Mouse (Mus musculus) forebrain, embryonic 14.5 days (tissue): ENCODE measurements around the gene Fmc1. TPM values are rescaled to one million over a fixed set of nuclear protein-coding genes. Genes with fewer than 3 reads are reported as not detected.
A peak's percentile ranks its signal among the peaks of the same experiment; 100 is the strongest.

Experiments used
- ATAC-seq: fragments of 200-750 bp; cut with Nextera tagmentation; 2 replicates; pipeline ENCODE4 v1.8.0; 2017; ENCODE audit warnings: mild to moderate bottlenecking, moderate library complexity
- DNase-seq: peaks from one replicate; pipeline ENCODE4 v3.0.0-alpha.2; 2015; ENCODE audit warnings: low spot score
- H3K27ac ChIP-seq: fragments of 300-500 bp; sonication (generic); 2 replicates; pipeline ENCODE4 v1.5.1; 2014; ENCODE audit warnings: low read depth, mild to moderate bottlenecking, control low read depth, low read length, moderate library complexity
- H3K27me3 ChIP-seq: fragments of 300-500 bp; sonication (generic); replicated peaks from 2 replicates; pipeline ENCODE4 v1.6.1; 2014; ENCODE audit warnings: low read length, control low read depth, mixed read lengths; ENCODE audit not compliant: control insufficient read depth, insufficient read depth
- H3K36me3 ChIP-seq: fragments of 300-500 bp; sonication (generic); 2 replicates; pipeline ENCODE4 v1.6.1; 2014; ENCODE audit warnings: low read length, control low read depth; ENCODE audit not compliant: control insufficient read depth, insufficient read depth
- H3K4me1 ChIP-seq: fragments of 300-500 bp; sonication (generic); 2 replicates; pipeline ENCODE4 v1.6.1; 2014; ENCODE audit warnings: antibody characterized with exemption, low read length, control low read depth; ENCODE audit not compliant: control insufficient read depth, insufficient read depth
- H3K4me2 ChIP-seq: fragments of 300-500 bp; sonication (generic); 2 replicates; pipeline ENCODE4 v1.6.1; 2014; ENCODE audit warnings: mild to moderate bottlenecking, control low read depth, low read length
- H3K4me3 ChIP-seq: fragments of 300-500 bp; sonication (generic); 2 replicates; pipeline ENCODE4 v1.5.1; 2014; ENCODE audit warnings: low read depth, low read length, control low read depth
- H3K9ac ChIP-seq: fragments of 300-500 bp; sonication (generic); 2 replicates; pipeline ENCODE4 v1.6.1; 2014; ENCODE audit warnings: mild to moderate bottlenecking, low read length, control low read depth, moderate library complexity
- H3K9me3 ChIP-seq: fragments of 300-500 bp; sonication (generic); replicated peaks from 2 replicates; pipeline ENCODE4 v1.6.1; 2016; ENCODE audit warnings: low read length, control low read depth, mixed read lengths; ENCODE audit not compliant: control insufficient read depth
- WGBS: fragments of 180-500 bp; shearing (Covaris S2); extraction: QIAGEN DNeasy Blood & Tissue Kit; methylation state at CpG from one replicate; pipeline ENCODE4 v1.1.7; 2014; 5-methylcytosine and 5-hydroxymethylcytosine counted together
- polyA plus RNA-seq: library from polyadenylated mRNA; unstranded; fragments of >200 nt; fragmentation: Nextera tagmentation; extraction: Ambion mirVana; gene quantifications from 2 replicates; pipeline ENCODE4 v1.2.1, GENCODE M21; 2014

The Fmc1 gene
- polyA plus RNA-seq, 1 experiment from 2014 or later, result 179 TPM

GRCm38 (mm10) chr6:38550250-38551061, 17.2 kb downstream of the Fmc1 start:
- DNase-seq (peak; percentile 59), ATAC-seq (peak; percentile 11)
- Histone ChIP-seq H3K9ac (peak overlapping the region; percentile 90), H3K9me3 (no peaks in the 10 kb centered on the region), H3K27me3 (no peaks in the 10 kb centered on the region), H3K27ac (peak overlapping the region; percentile 95), H3K36me3 (no peaks in the 10 kb centered on the region), H3K4me1 (no peaks in the 10 kb centered on the region), H3K4me3 (peak overlapping the region; percentile 67), H3K4me2 (peak overlapping the region; percentile 80)
- 8% methylated on average over 28 of the region's 28 CpGs for WGBS

GRCm38 (mm10) chr6:38551062-38551988, 18.0 kb downstream of the Fmc1 start, which contains the start of gene Luc7l2:
Gene Luc7l2 (plus strand): TSS chr6:38551334.
- Histone ChIP-seq H3K27me3 (no peaks in the 10 kb centered on the region), H3K27ac (peak within 1 kb of the TSS; percentile 99), H3K4me2 (peak within 1 kb of the TSS; percentile 80), H3K4me3 (peak within 1 kb of the TSS; percentile 67), H3K36me3 (no peaks in the 10 kb centered on the region), H3K9me3 (no peaks in the 10 kb centered on the region), H3K9ac (peak within 1 kb of the TSS; percentile 90), H3K4me1 (no peaks in the 10 kb centered on the region)
- ATAC-seq (peak; percentile 90), DNase-seq (peak; percentile 99)
- WGBS, result under 1% methylated on average over 64 of the region's 98 CpGs

- H3K4me1 ChIP-seq, result no peaks in the 10 kb centered on the region
- no peaks in the 10 kb centered on the region for H3K9me3 ChIP-seq
- peak; percentile 99 for DNase-seq
- no peaks in the 10 kb centered on the region for H3K36me3 ChIP-seq
- H3K4me3 ChIP-seq, result peak overlapping the region; percentile 67
- peak overlapping the region; percentile 90 for H3K9ac ChIP-seq
- no peaks in the 10 kb centered on the region for H3K27me3 ChIP-seq
- under 1% methylated on average over 31 of the region's 32 CpGs for WGBS
- H3K27ac ChIP-seq, result peak overlapping the region; percentile 99
- ATAC-seq, result peak; percentile 95
- H3K4me2 ChIP-seq, result peak overlapping the region; percentile 57
Observed at GRCm38 (mm10) chr6:38551989-38552635, 18.8 kb downstream of the Fmc1 start.

- ATAC-seq (no peak), DNase-seq (no peak)
- Histone ChIP-seq H3K4me2 (peak overlapping the region; percentile 57), H3K27ac (no peak overlapping the region), H3K27me3 (no peaks in the 10 kb centered on the region), H3K36me3 (no peaks in the 10 kb centered on the region), H3K4me1 (no peaks in the 10 kb centered on the region), H3K9me3 (no peaks in the 10 kb centered on the region), H3K4me3 (peak overlapping the region; percentile 67), H3K9ac (no peak overlapping the region; the same call in 1 of the 2 replicates)
- WGBS, result 27% methylated on average over 5 of the region's 5 CpGs
Observed at GRCm38 (mm10) chr6:38552636-38553000, 19.3 kb downstream of the Fmc1 start.

- Histone ChIP-seq H3K27me3 (no peaks in the 10 kb centered on the region), H3K36me3 (peaks cover 48% of the 10 kb centered on the region), H3K4me1 (no peaks in the 10 kb centered on the region), H3K9me3 (no peaks in the 10 kb centered on the region), H3K4me3 (no peak overlapping the region), H3K4me2 (no peak overlapping the region), H3K27ac (no peak overlapping the region), H3K9ac (no peak overlapping the region)
- WGBS, result 95% methylated on average over 2 of the region's 2 CpGs
- DNase-seq, result no peak
- no peak for ATAC-seq
Observed at GRCm38 (mm10) chr6:38576096-38576495, 42.8 kb downstream of the Fmc1 start.

GRCm38 (mm10) chr6:38580112-38580857, 47.0 kb downstream of the Fmc1 start:
- no peaks in the 10 kb centered on the region for H3K4me1 ChIP-seq
- H3K4me3 ChIP-seq, result no peak overlapping the region
- no peaks in the 10 kb centered on the region for H3K27me3 ChIP-seq
- no peak overlapping the region for H3K9ac ChIP-seq
- no peak overlapping the region for H3K4me2 ChIP-seq
- 96% methylated on average over 3 of the region's 3 CpGs for WGBS
- H3K36me3 ChIP-seq, result peaks cover 40% of the 10 kb centered on the region
- ATAC-seq (no peak), DNase-seq (no peak)
- no peaks in the 10 kb centered on the region for H3K9me3 ChIP-seq
- no peak overlapping the region for H3K27ac ChIP-seq

GRCm38 (mm10) chr6:38581711-38582110, 48.4 kb downstream of the Fmc1 start:
- Histone ChIP-seq H3K27ac (no peak overlapping the region), H3K9me3 (no peaks in the 10 kb centered on the region), H3K9ac (no peak overlapping the region), H3K36me3 (peaks cover 47% of the 10 kb centered on the region), H3K4me2 (no peak overlapping the region), H3K27me3 (no peaks in the 10 kb centered on the region), H3K4me1 (no peaks in the 10 kb centered on the region), H3K4me3 (no peak overlapping the region)
- WGBS, result 91% methylated on average over 3 of the region's 3 CpGs
- ATAC-seq (no peak), DNase-seq (no peak)
